Mouse (Mus musculus) heart, adult 11 months (tissue): ENCODE measurements around the gene Lrrn4cl.

Source experiments
- DNase-seq: peaks from one replicate; pipeline ENCODE4 v3.0.0; 2022

Lrrn4cl gene

GRCm38 (mm10) chr19:8850402-8850901 lies at the start of gene Lrrn4cl:
Gene Lrrn4cl, plus strand, starts transcription at chr19:8850768.
- peak; percentile 98 for DNase-seq

- DNase-seq: peak; percentile 100
Measured at GRCm38 (mm10) chr19:8802130-8802821, 48.3 kb upstream of the Lrrn4cl start, which contains the start of gene Zbtb3. Gene Zbtb3, plus strand, starts transcription at chr19:8802555.

- peak; percentile 91 for DNase-seq
Measured at GRCm38 (mm10) chr19:8803204-8803780, 47.3 kb upstream of the Lrrn4cl start.

GRCm38 (mm10) chr19:8803879-8804660 lies 46.5 kb upstream of the Lrrn4cl start:
- DNase-seq: peak; percentile 91

GRCm38 (mm10) chr19:8806810-8807209 lies 43.8 kb upstream of the Lrrn4cl start:
- DNase-seq: no peak

GRCm38 (mm10) chr19:8815812-8816211 lies 34.8 kb upstream of the Lrrn4cl start:
- no peak for DNase-seq

GRCm38 (mm10) chr19:8817001-8817400 lies 33.6 kb upstream of the Lrrn4cl start:
- DNase-seq: no peak

GRCm38 (mm10) chr19:8818301-8818798 lies 32.2 kb upstream of the Lrrn4cl start:
- peak; percentile 91 for DNase-seq

GRCm38 (mm10) chr19:8818801-8819595 lies 31.6 kb upstream of the Lrrn4cl start, which contains the start of gene Ttc9c:
Gene Ttc9c, minus strand, starts transcription at chr19:8819333.
- DNase-seq: peak; percentile 100

GRCm38 (mm10) chr19:8819596-8820423 lies 30.8 kb upstream of the Lrrn4cl start, which contains the start of gene Hnrnpul2:
Gene Hnrnpul2, plus strand, starts transcription at chr19:8820010.
- DNase-seq: peak; percentile 100

- DNase-seq: no peak
Measured at GRCm38 (mm10) chr19:8820424-8820956, 30.1 kb upstream of the Lrrn4cl start.

- no peak for DNase-seq
Measured at GRCm38 (mm10) chr19:8821146-8821545, 29.4 kb upstream of the Lrrn4cl start.

- DNase-seq: no peak
Measured at GRCm38 (mm10) chr19:8822696-8823095, 27.9 kb upstream of the Lrrn4cl start.

- no peak for DNase-seq
Measured at GRCm38 (mm10) chr19:8829660-8830059, 20.9 kb upstream of the Lrrn4cl start, which contains the start of gene AC129217.1. Gene AC129217.1, plus strand, starts transcription at chr19:8829773.

- DNase-seq: no peak
Measured at GRCm38 (mm10) chr19:8830664-8831063, 19.9 kb upstream of the Lrrn4cl start.

GRCm38 (mm10) chr19:8831262-8831661 lies 19.3 kb upstream of the Lrrn4cl start:
- no peak for DNase-seq

GRCm38 (mm10) chr19:8832971-8833370 lies 17.6 kb upstream of the Lrrn4cl start:
- no peak for DNase-seq

- peak; percentile 91 for DNase-seq
Measured at GRCm38 (mm10) chr19:8836327-8836726, 14.2 kb upstream of the Lrrn4cl start.

GRCm38 (mm10) chr19:8837251-8837791 lies 13.2 kb upstream of the Lrrn4cl start, which contains the start of gene Bscl2:
Gene Bscl2, plus strand, starts transcription at chr19:8837467.
- DNase-seq: peak; percentile 99

GRCm38 (mm10) chr19:8838041-8838730 lies 12.4 kb upstream of the Lrrn4cl start:
- peak; percentile 91 for DNase-seq
